Mouse (Mus musculus): ENCODE measurements around the gene Phldb1.

DNA sequence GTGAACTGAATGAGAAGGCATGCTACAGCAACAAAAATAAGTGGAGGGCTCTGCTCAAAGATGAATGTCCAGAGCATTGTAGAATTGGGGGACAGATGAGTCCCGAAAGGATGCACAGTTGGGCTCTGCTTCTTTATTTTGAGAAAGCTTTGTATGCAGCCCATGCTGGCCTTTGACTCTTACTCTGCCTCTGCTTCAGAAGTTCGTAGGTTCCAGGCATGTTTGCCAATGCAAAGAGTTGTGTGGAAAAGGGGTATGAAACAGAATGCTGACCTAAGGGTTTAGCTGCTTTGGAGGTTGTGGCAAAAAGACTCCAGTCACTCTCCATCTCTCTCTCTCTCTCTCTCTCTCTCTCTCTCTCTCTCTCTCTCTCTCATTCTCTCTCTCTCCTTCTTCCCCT lies 93.4 kb downstream of the Phldb1 start:
- TF ChIP-seq POLR2A (IDR thresholded peaks at IDR 0.05; ENCODE audit: borderline replicate concordance, control insufficient read depth, low read depth, low read length) (no peak), CTCF (IDR thresholded peaks at IDR 0.05; ENCODE audit: control insufficient read depth, insufficient read depth, low read length) (no peak)

Measured in bone marrow, adult 2 months (tissue).